Mouse (Mus musculus): ENCODE measurements around the gene Pacsin2. TPM values are rescaled to one million over a fixed set of nuclear protein-coding genes. Genes with fewer than 3 reads are reported as not detected.
A peak's percentile ranks its signal among the peaks of the same experiment; 100 is the strongest.

The Pacsin2 gene
- polyA plus RNA-seq, 1 experiment from 2014 or later: 60.7 TPM

GRCm38 (mm10) chr15:83348747-83349146, 115.7 kb downstream of the Pacsin2 start:
- no peaks in the 10 kb centered on the region for H3K9me3 ChIP-seq
- peak overlapping the region; percentile 91 for H3K4me3 ChIP-seq
- 82% methylated on average over 4 of the region's 4 CpGs for WGBS
- no peak overlapping the region for H3K27ac ChIP-seq (replicated peaks)
- H3K27me3 ChIP-seq (replicated peaks; ENCODE audit: low read depth, poor library complexity, severe bottlenecking): 0 out of 2 replicates have a peak, but pooled peaks cover 6% of the 10 kb centered on the region
- peaks cover 34% of the 10 kb centered on the region for H3K4me1 ChIP-seq
- no peak for DNase-seq (ENCODE audit: low spot score)
- H3K36me3 ChIP-seq (replicated peaks): 0 out of 2 replicates have a peak, but pooled peaks cover 3% of the 10 kb centered on the region

- peaks cover 19% of the 10 kb centered on the region for H3K36me3 ChIP-seq (replicated peaks)
- DNase-seq (ENCODE audit: low spot score): no peak
- H3K9me3 ChIP-seq: no peaks in the 10 kb centered on the region
- WGBS: 88% methylated on average over 15 of the region's 15 CpGs
- 0 out of 2 replicates have a peak, but pooled peaks cover under 1% of the 10 kb centered on the region for H3K27me3 ChIP-seq (replicated peaks; ENCODE audit: low read depth, poor library complexity, severe bottlenecking)
- no peak overlapping the region for H3K27ac ChIP-seq (replicated peaks)
- peaks cover 36% of the 10 kb centered on the region for H3K4me1 ChIP-seq
- H3K4me3 ChIP-seq: no peak overlapping the region
Measured at GRCm38 (mm10) chr15:83345898-83346529, 118.4 kb downstream of the Pacsin2 start.

- H3K36me3 ChIP-seq (replicated peaks): peaks cover 28% of the 10 kb centered on the region
- H3K27me3 ChIP-seq (replicated peaks; ENCODE audit: low read depth, poor library complexity, severe bottlenecking): no peaks in the 10 kb centered on the region
- WGBS: 80% methylated on average over 7 of the region's 7 CpGs
- H3K4me3 ChIP-seq: no peak overlapping the region
- DNase-seq (ENCODE audit: low spot score): no peak
- H3K4me1 ChIP-seq: peaks cover 28% of the 10 kb centered on the region
- no peaks in the 10 kb centered on the region for H3K9me3 ChIP-seq
- H3K27ac ChIP-seq (replicated peaks): 0 out of 2 replicates have a peak overlapping the region, but pooled peaks have one; percentile 31
Measured at GRCm38 (mm10) chr15:83344956-83345355, 119.5 kb downstream of the Pacsin2 start.

GRCm38 (mm10) chr15:83344157-83344556, 120.2 kb downstream of the Pacsin2 start:
- peaks cover 28% of the 10 kb centered on the region for H3K36me3 ChIP-seq (replicated peaks)
- H3K9me3 ChIP-seq: no peaks in the 10 kb centered on the region
- no peak overlapping the region for H3K4me3 ChIP-seq
- H3K4me1 ChIP-seq: peaks cover 21% of the 10 kb centered on the region
- H3K27ac ChIP-seq (replicated peaks): peak overlapping the region; percentile 31; the same call in 1 of the 2 replicates
- DNase-seq (ENCODE audit: low spot score): no peak
- WGBS: 25% methylated on average over 7 of the region's 7 CpGs
- H3K27me3 ChIP-seq (replicated peaks; ENCODE audit: low read depth, poor library complexity, severe bottlenecking): no peaks in the 10 kb centered on the region

- Histone ChIP-seq H3K27ac (replicated peaks) (no peak overlapping the region), H3K4me1 (peaks cover 6% of the 10 kb centered on the region), H3K27me3 (replicated peaks; ENCODE audit: low read depth, poor library complexity, severe bottlenecking) (no peaks in the 10 kb centered on the region), H3K36me3 (replicated peaks) (peaks cover 57% of the 10 kb centered on the region), H3K9me3 (no peaks in the 10 kb centered on the region), H3K4me3 (no peak overlapping the region)
- DNase-seq (ENCODE audit: low spot score): no peak
- WGBS: 89% methylated on average over 6 of the region's 6 CpGs
Measured at GRCm38 (mm10) chr15:83338908-83339307, 125.5 kb downstream of the Pacsin2 start.

GRCm38 (mm10) chr15:83337903-83338870, 126.2 kb downstream of the Pacsin2 start:
- H3K27me3 ChIP-seq (replicated peaks; ENCODE audit: low read depth, poor library complexity, severe bottlenecking): no peaks in the 10 kb centered on the region
- DNase-seq (ENCODE audit: low spot score): no peak
- no peaks in the 10 kb centered on the region for H3K9me3 ChIP-seq
- H3K4me3 ChIP-seq: no peak overlapping the region
- H3K36me3 ChIP-seq (replicated peaks): peaks cover 64% of the 10 kb centered on the region
- no peak overlapping the region for H3K27ac ChIP-seq (replicated peaks)
- 0 out of 2 replicates have a peak, but pooled peaks cover 2% of the 10 kb centered on the region for H3K4me1 ChIP-seq
- WGBS: 87% methylated on average over 8 of the region's 8 CpGs

GRCm38 (mm10) chr15:83332373-83332772, 132.0 kb downstream of the Pacsin2 start:
- H3K4me1 ChIP-seq: peaks cover 9% of the 10 kb centered on the region; the same call in 1 of the 2 replicates
- H3K27me3 ChIP-seq (replicated peaks; ENCODE audit: low read depth, poor library complexity, severe bottlenecking): no peaks in the 10 kb centered on the region
- no peak overlapping the region for H3K27ac ChIP-seq (replicated peaks)
- WGBS: 79% methylated on average over 3 of the region's 3 CpGs
- no peak for DNase-seq (ENCODE audit: low spot score)
- no peak overlapping the region for H3K4me3 ChIP-seq
- no peaks in the 10 kb centered on the region for H3K9me3 ChIP-seq
- H3K36me3 ChIP-seq (replicated peaks): peaks cover 80% of the 10 kb centered on the region

GRCm38 (mm10) chr15:83328952-83329351, 135.5 kb downstream of the Pacsin2 start:
- WGBS: 87% methylated on average over 5 of the region's 5 CpGs

More at GRCm38 (mm10) chr15:83328952-83329351, 135.5 kb downstream of the Pacsin2 start:
- Histone ChIP-seq H3K4me1 (peaks cover 9% of the 10 kb centered on the region; the same call in 1 of the 2 replicates), H3K27me3 (replicated peaks; ENCODE audit: low read depth, poor library complexity, severe bottlenecking) (no peaks in the 10 kb centered on the region), H3K4me3 (no peak overlapping the region), H3K27ac (replicated peaks) (no peak overlapping the region), H3K9me3 (no peaks in the 10 kb centered on the region), H3K36me3 (replicated peaks) (peaks cover 72% of the 10 kb centered on the region)
- no peak for DNase-seq (ENCODE audit: low spot score)

Other genes with a start within 250 kb of the Pacsin2 start
- 0.34 and 0.77 TPM in 2 replicates for gene A4galt, start 212.8 kb downstream of the Pacsin2 start, polyA plus RNA-seq (2016; fragmentation: Nextera tagmentation; extraction: Ambion mirVana)
- 27.2 and 29.1 TPM in 2 replicates for gene Arfgap3, start 114.4 kb downstream of the Pacsin2 start, polyA plus RNA-seq (2016; fragmentation: Nextera tagmentation; extraction: Ambion mirVana)
- 30.9 and 32.6 TPM in 2 replicates for gene Ttll1, start 46.3 kb upstream of the Pacsin2 start, polyA plus RNA-seq (2016; fragmentation: Nextera tagmentation; extraction: Ambion mirVana)
- gene Bik, start 62.3 kb upstream of the Pacsin2 start, polyA plus RNA-seq (2016; fragmentation: Nextera tagmentation; extraction: Ambion mirVana): 2.3 TPM in 2 replicates
- 34.1 and 35.6 TPM in 2 replicates for gene Tspo, start 99.0 kb upstream of the Pacsin2 start, polyA plus RNA-seq (2016; fragmentation: Nextera tagmentation; extraction: Ambion mirVana)
- 43.9 and 46.9 TPM in 2 replicates for gene Mcat, start 99.2 kb upstream of the Pacsin2 start, polyA plus RNA-seq (2016; fragmentation: Nextera tagmentation; extraction: Ambion mirVana)
- 62.8 and 64.3 TPM in 2 replicates for gene Ttll12, start 130.6 kb upstream of the Pacsin2 start, polyA plus RNA-seq (2016; fragmentation: Nextera tagmentation; extraction: Ambion mirVana)